Mouse (Mus musculus) lung, embryonic 16.5 days (tissue): ENCODE data around the gene Bcl6b. TPM values are rescaled to one million over a fixed set of nuclear protein-coding genes. Genes with fewer than 3 reads are reported as not detected.
A peak's percentile ranks its signal among the peaks of the same experiment; 100 is the strongest.

Experiments used
- ATAC-seq: fragments of 200-750 bp; cut with Nextera tagmentation; 2 replicates; pipeline ENCODE4 v1.8.0; 2017; ENCODE audit warnings: low read depth, mild to moderate bottlenecking, moderate library complexity
- H3K27ac ChIP-seq: fragments of 300-500 bp; sonication (generic); 2 replicates; pipeline ENCODE4 v1.5.1; 2014; ENCODE audit warnings: mild to moderate bottlenecking, control low read depth, low read length
- H3K27me3 ChIP-seq: fragments of 300-500 bp; sonication (generic); 2 replicates; pipeline ENCODE4 v1.6.1; 2014; ENCODE audit warnings: low read depth, low read length, mixed read lengths; ENCODE audit not compliant: control insufficient read depth, insufficient read depth
- H3K36me3 ChIP-seq: fragments of 300-500 bp; sonication (generic); 2 replicates; pipeline ENCODE4 v1.6.1; 2014; ENCODE audit warnings: low read length; ENCODE audit not compliant: control insufficient read depth, insufficient read depth
- H3K4me1 ChIP-seq: fragments of 300-500 bp; sonication (generic); replicated peaks from 2 replicates; pipeline ENCODE4 v1.6.1; 2014; ENCODE audit warnings: low read length, mixed read lengths; ENCODE audit not compliant: control insufficient read depth, insufficient read depth
- H3K4me2 ChIP-seq: fragments of 300-500 bp; sonication (generic); 2 replicates; pipeline ENCODE4 v1.6.1; 2014; ENCODE audit warnings: low read depth, low read length, control low read depth
- H3K4me3 ChIP-seq: fragments of 300-500 bp; sonication (generic); 2 replicates; pipeline ENCODE4 v1.5.1; 2014; ENCODE audit warnings: mild to moderate bottlenecking, low read length, control low read depth
- H3K9ac ChIP-seq: fragments of 300-500 bp; sonication (generic); 2 replicates; pipeline ENCODE4 v1.6.1; 2014; ENCODE audit warnings: low read length, control low read depth
- H3K9me3 ChIP-seq: fragments of 300-500 bp; sonication (generic); 2 replicates; pipeline ENCODE4 v1.6.1; 2016; ENCODE audit warnings: low read length; ENCODE audit not compliant: control insufficient read depth
- WGBS: fragments of 180-500 bp; shearing (Covaris S2); extraction: QIAGEN DNeasy Blood & Tissue Kit; methylation state at CpG from one replicate; pipeline ENCODE4 v1.1.7; 2014; 5-methylcytosine and 5-hydroxymethylcytosine counted together
- polyA plus RNA-seq: library from polyadenylated mRNA; unstranded; fragments of >200 nt; fragmentation: Nextera tagmentation; extraction: Ambion mirVana; gene quantifications from 2 replicates; pipeline ENCODE4 v1.2.1, GENCODE M21; 2015

Gene Bcl6b
- polyA plus RNA-seq, 1 experiment from 2014 or later: 37.1 TPM

GRCm38 (mm10) chr11:70235254-70235900 is 5.8 kb upstream of the Bcl6b start:
- no peaks in the 10 kb centered on the region for H3K27me3 ChIP-seq
- no peak for ATAC-seq
- H3K4me3 ChIP-seq: no peak overlapping the region
- H3K4me1 ChIP-seq: peaks cover 24% of the 10 kb centered on the region
- WGBS: 86% methylated on average over 12 of the region's 12 CpGs
- no peak overlapping the region for H3K27ac ChIP-seq
- H3K4me2 ChIP-seq: no peak overlapping the region
- no peak overlapping the region for H3K9ac ChIP-seq
- H3K9me3 ChIP-seq: no peaks in the 10 kb centered on the region
- peaks cover 11% of the 10 kb centered on the region for H3K36me3 ChIP-seq

GRCm38 (mm10) chr11:70234497-70234896 is 4.9 kb upstream of the Bcl6b start:
- peaks cover 30% of the 10 kb centered on the region for H3K4me1 ChIP-seq
- 87% methylated on average over 8 of the region's 8 CpGs for WGBS

GRCm38 (mm10) chr11:70234037-70234436 is 4.4 kb upstream of the Bcl6b start:
- Histone ChIP-seq H3K4me3 (peak overlapping the region; percentile 46), H3K4me1 (peaks cover 33% of the 10 kb centered on the region), H3K9ac (peak overlapping the region; percentile 74), H3K27me3 (peaks cover 12% of the 10 kb centered on the region), H3K36me3 (peaks cover 11% of the 10 kb centered on the region), H3K27ac (peak overlapping the region; percentile 66), H3K4me2 (peak overlapping the region; percentile 54), H3K9me3 (no peaks in the 10 kb centered on the region)
- no peak for ATAC-seq
- WGBS: 48% methylated on average over 5 of the region's 5 CpGs

More at GRCm38 (mm10) chr11:70234497-70234896, 4.9 kb upstream of the Bcl6b start:
- Histone ChIP-seq H3K36me3 (peaks cover 11% of the 10 kb centered on the region), H3K9ac (peak overlapping the region; percentile 74), H3K9me3 (no peaks in the 10 kb centered on the region), H3K27ac (peak overlapping the region; percentile 66), H3K27me3 (peaks cover 9% of the 10 kb centered on the region), H3K4me3 (peak overlapping the region; percentile 46; the same call in 1 of the 2 replicates), H3K4me2 (peak overlapping the region; percentile 54)
- ATAC-seq: no peak

- no peak for ATAC-seq
- Histone ChIP-seq H3K9me3 (no peaks in the 10 kb centered on the region), H3K4me1 (peaks cover 33% of the 10 kb centered on the region), H3K9ac (peak overlapping the region; percentile 74), H3K4me2 (peak overlapping the region; percentile 54), H3K27me3 (peaks cover 16% of the 10 kb centered on the region), H3K4me3 (peak overlapping the region; percentile 46), H3K27ac (peak overlapping the region; percentile 66), H3K36me3 (peaks cover 11% of the 10 kb centered on the region)
- 31% methylated on average over 8 of the region's 8 CpGs for WGBS
These were observed 3.4 kb upstream of the Bcl6b start for GRCm38 (mm10) chr11:70233016-70233415.

- Histone ChIP-seq H3K4me1 (peaks cover 37% of the 10 kb centered on the region), H3K36me3 (peaks cover 11% of the 10 kb centered on the region), H3K27ac (peak overlapping the region; percentile 66)
These were observed 2.9 kb upstream of the Bcl6b start for GRCm38 (mm10) chr11:70232546-70232945.

GRCm38 (mm10) chr11:70230239-70230727 is 685 bp upstream of the Bcl6b start:
- under 1% methylated on average over 32 of the region's 32 CpGs for WGBS
- peak overlapping the region; percentile 61 for H3K4me2 ChIP-seq
- peaks cover 39% of the 10 kb centered on the region for H3K4me1 ChIP-seq
- H3K4me3 ChIP-seq: peak overlapping the region; percentile 48
- peak; percentile 63 for ATAC-seq
- H3K27me3 ChIP-seq: peaks cover 20% of the 10 kb centered on the region
- H3K9me3 ChIP-seq: no peaks in the 10 kb centered on the region
- H3K9ac ChIP-seq: peak overlapping the region; percentile 61
- H3K27ac ChIP-seq: peak overlapping the region; percentile 93
- peaks cover 5% of the 10 kb centered on the region; the same call in 1 of the 2 replicates for H3K36me3 ChIP-seq

More at GRCm38 (mm10) chr11:70232546-70232945, 2.9 kb upstream of the Bcl6b start:
- WGBS: 6% methylated on average over 8 of the region's 10 CpGs
- Histone ChIP-seq H3K4me3 (peak overlapping the region; percentile 46), H3K9ac (peak overlapping the region; percentile 74), H3K27me3 (peaks cover 16% of the 10 kb centered on the region), H3K9me3 (no peaks in the 10 kb centered on the region), H3K4me2 (peak overlapping the region; percentile 54)
- peak; percentile 6; the same call in 1 of the 2 replicates for ATAC-seq

- Histone ChIP-seq H3K4me3 (peak overlapping the region; percentile 48), H3K27me3 (peaks cover 20% of the 10 kb centered on the region), H3K4me1 (peaks cover 30% of the 10 kb centered on the region), H3K27ac (peak overlapping the region; percentile 77), H3K4me2 (peak overlapping the region; percentile 61), H3K9ac (peak overlapping the region; percentile 65), H3K9me3 (no peaks in the 10 kb centered on the region), H3K36me3 (no peaks in the 10 kb centered on the region)
- 1% methylated on average over 19 of the region's 19 CpGs for WGBS
- ATAC-seq: peak; percentile 30
These were observed 770 bp downstream of the Bcl6b start for GRCm38 (mm10) chr11:70228828-70229227.

GRCm38 (mm10) chr11:70227661-70228245 is 1.8 kb downstream of the Bcl6b start:
- H3K27ac ChIP-seq: peak overlapping the region; percentile 7; the same call in 1 of the 2 replicates
- H3K4me1 ChIP-seq: peaks cover 29% of the 10 kb centered on the region
- peak overlapping the region; percentile 48 for H3K4me3 ChIP-seq
- ATAC-seq: no peak
- peaks cover 20% of the 10 kb centered on the region for H3K27me3 ChIP-seq
- peak overlapping the region; percentile 61 for H3K4me2 ChIP-seq
- H3K9me3 ChIP-seq: no peaks in the 10 kb centered on the region
- 61% methylated on average over 4 of the region's 4 CpGs for WGBS
- no peaks in the 10 kb centered on the region for H3K36me3 ChIP-seq
- H3K9ac ChIP-seq: peak overlapping the region; percentile 65

GRCm38 (mm10) chr11:70227126-70227525 is 2.5 kb downstream of the Bcl6b start:
- H3K4me1 ChIP-seq: peaks cover 29% of the 10 kb centered on the region
- peaks cover 20% of the 10 kb centered on the region for H3K27me3 ChIP-seq
- WGBS: 26% methylated on average over 5 of the region's 5 CpGs
- H3K36me3 ChIP-seq: no peaks in the 10 kb centered on the region
- peak overlapping the region; percentile 27 for H3K9ac ChIP-seq
- no peaks in the 10 kb centered on the region for H3K9me3 ChIP-seq
- ATAC-seq: no peak
- H3K4me2 ChIP-seq: peak overlapping the region; percentile 61
- H3K4me3 ChIP-seq: peak overlapping the region; percentile 48
- 0 out of 2 replicates have a peak overlapping the region, but pooled peaks have one; percentile 6 for H3K27ac ChIP-seq
